Mouse (Mus musculus): Measurements from ENCODE around the gene F2r.

DNA sequence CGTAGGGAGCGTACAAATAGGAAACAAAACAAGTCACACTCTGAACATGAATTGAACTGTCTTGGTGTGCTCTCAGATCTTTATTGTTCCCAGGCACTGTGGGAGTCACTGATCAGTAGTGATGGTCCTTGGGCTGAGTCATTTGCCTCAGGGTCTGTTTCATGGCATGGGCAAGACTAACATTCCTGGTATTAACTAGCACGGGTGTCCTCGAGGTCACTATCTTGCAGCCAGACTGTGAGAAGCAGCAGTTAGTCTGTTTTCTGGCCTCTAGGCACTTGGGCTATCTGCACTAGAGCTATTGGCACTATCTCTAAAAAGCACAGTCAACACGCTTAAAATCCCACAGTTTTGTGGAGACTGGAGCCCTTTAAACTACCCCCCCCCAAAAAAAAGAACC is 22.4 kb downstream of the F2r start:
- no peak for TF ChIP-seq CTCF (IDR thresholded peaks at IDR 0.05; ENCODE audit: low read depth)
- no peak for TF ChIP-seq EP300 (optimal IDR thresholded peaks at IDR 0.05)
